Mouse (Mus musculus): ENCODE results near the gene Smok3c.
"Not testable (repeated sequence)": the region's sequence is repeated elsewhere in the genome, so short reads cannot be mapped to it uniquely, and the experiment has no call there.

Smok3c gene

GRCm38 (mm10) chr5:138094474-138094873 lies 41.5 kb downstream of the Smok3c start:
- no peak for DNase-seq (ENCODE audit: extremely low read depth, insufficient read length, low spot score)

GRCm38 (mm10) chr5:138104976-138105375 lies 52.0 kb downstream of the Smok3c start:
- DNase-seq (ENCODE audit: extremely low read depth, insufficient read length, low spot score): no peak

DNA sequence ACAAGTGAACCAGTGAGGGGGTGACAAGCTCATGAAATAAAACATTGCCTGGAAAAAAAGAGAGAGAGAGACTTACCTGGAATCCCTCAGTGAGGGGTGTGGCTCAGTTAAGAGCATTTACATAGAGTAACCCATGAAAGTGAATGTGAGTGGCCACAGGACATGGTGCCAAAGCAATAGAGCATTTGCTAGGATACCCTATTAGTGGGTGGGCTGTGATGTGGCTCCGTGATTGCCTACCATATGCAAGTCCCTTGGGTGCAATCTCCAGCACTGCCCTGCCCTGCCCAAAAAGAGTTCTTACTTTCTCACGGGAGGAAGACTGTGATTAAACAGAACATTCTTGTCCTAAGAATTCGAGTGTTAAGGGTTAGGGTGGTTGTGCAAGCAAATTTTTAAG lies 54.1 kb downstream of the Smok3c start:
- DNase-seq (ENCODE audit: extremely low read depth, insufficient read length, low spot score): no peak

DNA sequence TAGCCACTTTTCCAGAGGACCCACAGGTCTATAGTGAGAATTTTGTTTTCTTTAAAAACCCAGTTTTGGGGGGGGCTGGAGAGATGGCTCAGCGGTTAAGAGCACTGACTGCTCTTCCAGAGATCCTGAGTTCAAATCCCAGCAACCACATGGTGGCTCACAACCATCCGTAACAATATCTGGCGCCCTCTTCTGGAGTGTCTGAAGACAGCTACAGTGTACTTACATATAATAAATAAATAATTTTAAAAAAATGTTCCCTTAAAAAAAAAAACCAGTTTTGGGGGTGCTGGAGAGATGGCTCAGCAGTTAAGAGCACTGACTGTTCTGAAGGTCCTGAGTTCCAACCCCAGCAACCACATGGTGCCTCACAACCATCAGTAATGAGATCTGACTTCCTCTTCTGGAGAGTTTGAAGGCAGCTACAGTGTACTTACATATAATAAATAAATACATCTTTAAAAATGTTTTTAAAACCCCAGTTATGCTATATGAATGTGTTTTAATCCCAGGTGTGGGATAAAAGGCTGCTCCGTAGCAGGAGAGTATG lies 56.9 kb downstream of the Smok3c start:
- not testable (repeated sequence) for DNase-seq (ENCODE audit: extremely low read depth, insufficient read length, low spot score)
